Mouse (Mus musculus): ENCODE measurements around the gene Pde3b. TPM values are rescaled to one million over a fixed set of nuclear protein-coding genes. Genes with fewer than 3 reads are reported as not detected.
"Not testable (repeated sequence)": the region's sequence is repeated elsewhere in the genome, so short reads cannot be mapped to it uniquely, and the experiment has no call there.

The Pde3b gene
- total RNA-seq (2021): 10 to 100 TPM in 1 of 2 experiments, 1 to 10 TPM in 1; 8.4 to 12.5 TPM

DNA sequence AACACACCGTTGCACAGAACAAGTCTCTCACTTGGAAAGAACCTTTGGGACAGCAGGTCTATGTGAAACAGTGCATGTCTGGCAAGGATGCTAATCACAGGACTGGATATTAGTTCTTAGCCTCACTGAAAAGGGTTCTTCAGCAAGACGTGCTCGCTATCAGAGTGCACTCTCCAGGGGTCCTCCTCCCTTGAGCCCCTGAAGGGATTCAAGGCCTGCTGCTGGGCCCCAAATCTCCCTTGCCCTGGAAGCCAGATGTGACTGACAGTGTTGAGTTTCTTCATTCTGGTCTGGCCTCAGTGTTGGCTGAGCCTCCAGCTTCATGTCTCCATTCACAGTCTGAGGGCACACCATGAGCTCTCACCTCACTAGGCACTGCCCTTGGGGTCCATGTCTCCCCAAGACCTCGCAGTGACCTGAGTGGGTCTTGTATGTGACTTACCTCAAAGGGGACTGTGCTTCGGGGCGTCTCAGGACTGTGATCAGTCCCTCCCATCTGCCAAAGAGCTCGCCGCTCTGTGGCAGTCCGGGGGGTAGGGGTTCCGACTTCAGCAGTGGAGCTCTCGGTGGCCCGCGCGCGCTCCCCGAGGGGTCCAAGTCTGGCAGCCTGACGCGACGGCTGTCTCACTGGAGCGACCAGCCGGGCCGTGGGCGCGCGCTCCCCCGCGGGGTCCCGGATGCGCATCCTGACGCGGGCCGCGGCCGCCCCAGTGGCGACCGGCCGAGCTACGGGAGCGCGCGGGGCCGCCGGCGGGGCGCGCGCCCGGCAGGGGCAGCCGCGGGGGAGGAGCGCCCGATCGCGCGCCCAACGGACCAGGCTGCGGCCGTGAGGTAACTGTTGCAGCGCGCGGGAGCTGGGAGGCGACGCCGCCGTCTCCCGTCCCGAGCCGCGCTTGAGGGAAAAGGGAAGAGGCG is at the start of gene Pde3b:
Gene Pde3b, plus strand, starts transcription at position 861 of the 915 bp plus-strand sequence.
- DNase-seq (ENCODE audit: low spot score in 2 of 2): peak; percentile 50 to 65
- intact Hi-C loops (cut with DNase I): loop anchor here (5.0 kb wide), 4 partner anchors 68 to 137 kb away; partner anchors contain the start of gene Psma1

DNA sequence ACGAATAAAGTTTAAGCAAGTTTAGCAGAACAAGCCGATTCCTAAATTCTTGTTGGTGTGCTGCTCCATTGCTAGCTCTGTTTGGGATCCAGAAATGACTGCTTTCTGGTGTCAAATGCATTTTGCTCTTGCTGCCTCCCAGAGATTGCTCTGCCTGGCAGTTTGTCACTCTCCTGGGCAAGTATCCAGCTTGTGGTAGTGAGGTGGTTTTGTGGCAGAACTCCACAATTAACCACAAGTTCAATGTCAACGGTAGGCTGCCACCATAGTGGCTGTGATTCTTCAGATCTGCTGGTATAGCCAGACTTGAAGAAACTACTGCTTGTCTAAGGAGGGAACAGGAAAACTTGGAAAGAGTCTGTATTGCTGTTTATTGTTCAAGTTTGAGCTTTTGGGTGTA is 13.0 kb upstream of the Pde3b start:
- DNase-seq (ENCODE audit: low spot score in 2 of 2): no peak
- intact Hi-C loops (cut with DNase I): no loop called here

DNA sequence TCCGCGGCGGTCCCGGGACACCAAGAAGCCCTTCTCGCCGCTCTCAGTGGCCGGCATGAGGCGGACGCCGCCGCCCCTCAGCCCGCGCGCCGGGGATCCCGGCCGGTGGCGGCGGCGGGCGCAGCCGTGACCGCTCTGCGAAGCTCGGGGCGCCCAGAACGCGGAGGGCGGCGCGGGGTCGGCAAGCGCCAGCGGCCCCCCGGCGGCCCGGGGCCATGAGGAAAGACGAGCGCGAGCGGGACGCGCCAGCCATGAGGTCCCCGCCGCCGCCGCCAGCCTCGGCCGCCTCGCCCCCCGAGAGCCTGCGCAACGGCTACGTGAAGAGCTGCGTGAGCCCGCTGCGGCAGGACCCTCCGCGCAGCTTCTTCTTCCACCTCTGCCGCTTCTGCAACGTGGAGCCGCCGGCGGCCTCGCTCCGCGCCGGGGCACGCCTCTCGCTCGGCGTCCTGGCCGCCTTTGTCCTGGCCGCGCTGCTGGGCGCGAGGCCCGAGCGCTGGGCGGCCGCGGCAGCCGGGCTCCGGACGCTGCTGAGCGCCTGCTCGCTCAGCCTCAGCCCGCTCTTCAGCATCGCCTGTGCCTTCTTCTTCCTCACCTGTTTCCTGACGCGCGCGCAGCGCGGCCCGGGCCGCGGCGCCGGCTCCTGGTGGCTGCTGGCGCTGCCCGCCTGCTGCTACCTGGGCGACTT is 397 bp downstream of the Pde3b start:
- intact Hi-C loops (cut with DNase I): loop anchor here (5.0 kb wide), 3 partner anchors 67 to 138 kb away; partner anchors contain the start of gene Psma1
- peak; percentile 43 to 60 for DNase-seq (ENCODE audit: low spot score in 2 of 2)

DNA sequence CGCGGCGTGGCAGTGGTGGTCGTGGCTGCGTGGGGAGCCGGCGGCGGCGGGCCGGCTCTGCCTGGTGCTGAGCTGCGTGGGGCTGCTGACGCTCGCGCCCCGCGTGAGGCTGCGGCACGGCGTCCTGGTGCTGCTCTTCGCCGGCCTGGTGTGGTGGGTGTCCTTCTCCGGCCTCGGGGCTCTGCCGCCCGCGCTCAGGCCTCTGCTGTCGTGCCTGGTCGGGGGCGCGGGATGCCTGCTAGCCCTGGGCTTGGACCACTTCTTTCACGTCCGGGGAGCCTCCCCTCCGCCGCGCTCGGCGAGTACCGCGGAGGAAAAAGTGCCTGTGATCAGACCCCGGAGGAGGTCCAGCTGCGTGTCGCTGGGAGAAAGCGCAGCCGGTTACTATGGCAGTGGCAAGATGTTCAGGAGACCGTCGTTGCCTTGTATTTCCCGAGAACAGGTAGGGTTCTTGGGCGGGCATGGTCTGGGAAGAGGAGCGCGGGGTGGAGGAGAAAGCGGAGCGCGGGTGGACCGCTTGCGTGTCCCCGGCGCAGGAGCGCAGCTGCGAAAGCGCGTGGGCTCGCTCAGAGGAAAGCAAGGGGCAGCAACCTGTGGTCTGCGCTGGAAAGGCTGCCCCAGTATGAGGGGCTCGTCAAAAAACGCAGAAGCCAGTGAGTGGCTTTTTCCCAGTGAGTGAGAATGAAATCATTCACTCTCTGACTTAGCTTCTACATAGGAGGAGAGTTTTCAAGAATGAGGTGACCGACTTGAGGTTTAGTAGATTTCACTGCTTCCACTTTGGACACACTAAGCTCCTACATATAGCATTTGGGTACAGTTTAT is 1.2 kb downstream of the Pde3b start:
- intact Hi-C loops (cut with DNase I): loop anchor here (5.0 kb wide), 3 partner anchors 66 to 139 kb away; partner anchors contain the start of gene Psma1
- DNase-seq (ENCODE audit: low spot score in 2 of 2): peak; percentile 57 to 63

DNA sequence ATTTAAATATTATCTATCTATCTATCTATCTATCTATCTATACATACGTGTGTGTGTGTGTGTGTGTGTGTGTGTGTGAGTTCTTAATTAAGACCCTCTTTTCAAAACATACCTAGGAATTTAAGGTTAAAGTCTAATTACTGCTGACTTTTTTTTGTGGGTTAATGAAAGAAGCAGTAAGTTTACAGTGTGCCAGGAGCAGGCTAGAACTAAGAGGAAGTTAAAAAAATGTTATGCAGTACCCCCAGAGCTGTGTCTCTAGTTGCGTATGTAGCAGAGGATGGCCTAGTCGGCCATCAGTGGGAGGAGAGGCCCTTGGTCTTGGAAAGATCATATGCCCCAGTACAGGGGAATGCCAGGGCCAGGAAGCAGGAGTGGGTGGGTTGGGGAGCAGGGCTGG is 4.2 kb downstream of the Pde3b start:
- intact Hi-C loops (cut with DNase I): loop anchor here (5.0 kb wide), 3 partner anchors 63 to 142 kb away; partner anchors contain the start of gene Psma1
- not testable (repeated sequence) for DNase-seq (ENCODE audit: low spot score in 2 of 2)

DNA sequence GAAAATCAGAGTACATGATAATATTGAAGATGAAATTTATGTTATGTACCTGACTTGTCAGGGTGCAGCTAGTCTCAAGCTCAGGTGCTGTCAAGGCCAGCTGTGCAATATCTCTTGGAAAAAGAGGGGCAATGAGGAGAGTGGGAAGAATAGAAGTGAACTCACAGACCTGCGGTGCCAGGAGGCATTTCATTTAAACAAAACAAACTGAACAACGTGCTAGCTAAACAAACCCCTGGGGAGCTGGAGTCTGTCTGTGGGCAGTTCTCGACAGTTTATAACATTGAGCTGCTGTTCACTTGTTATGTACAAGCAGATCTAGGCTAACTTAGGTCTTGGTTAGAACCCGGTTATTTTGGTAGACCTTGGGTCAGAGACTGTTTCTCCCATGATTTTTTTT is 5.8 kb downstream of the Pde3b start:
- DNase-seq (ENCODE audit: low spot score in 2 of 2): no peak
- intact Hi-C loops (cut with DNase I): no loop called here

DNA sequence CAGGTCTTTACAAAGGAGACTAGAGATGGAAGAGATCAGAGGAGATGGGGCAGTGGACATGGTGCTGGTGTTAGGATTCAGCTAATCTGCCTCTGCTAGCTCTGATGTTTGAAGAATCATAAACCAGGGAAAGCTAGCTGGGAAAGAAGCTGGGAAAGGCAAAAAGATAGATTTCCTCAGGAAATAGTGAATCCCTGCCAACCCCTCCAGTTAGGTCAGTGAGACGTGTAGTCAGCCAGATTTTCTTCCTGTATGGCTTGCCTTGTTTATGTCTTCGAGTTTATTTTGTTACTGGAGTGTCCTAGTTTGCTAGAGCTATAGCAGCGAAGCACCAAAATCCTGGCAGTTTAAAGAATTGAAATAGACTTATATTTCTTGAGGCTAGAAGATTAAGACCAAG is 7.1 kb downstream of the Pde3b start:
- intact Hi-C loops (cut with DNase I): no loop called here

DNA sequence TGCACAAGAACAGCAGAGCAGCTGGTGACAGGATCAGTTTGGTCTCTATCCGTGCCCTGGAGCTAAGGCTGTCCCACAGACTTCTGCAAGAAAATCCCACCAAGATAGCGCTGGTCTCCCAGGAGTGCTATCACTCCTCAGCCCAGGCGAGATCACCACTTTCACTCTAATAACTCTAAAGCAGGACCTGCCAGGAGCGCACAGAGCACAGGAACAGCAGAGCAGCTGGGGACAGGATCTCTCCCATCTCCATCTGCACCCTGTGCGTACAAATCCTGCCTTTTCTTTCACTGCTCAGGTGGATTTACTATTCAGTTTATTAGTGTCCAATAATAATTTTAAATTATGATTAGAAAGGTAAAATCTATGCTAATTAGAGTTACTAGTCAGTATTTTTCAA is 14.7 kb downstream of the Pde3b start:
- intact Hi-C loops (cut with DNase I): no loop called here
- no peak for DNase-seq (ENCODE audit: low spot score in 2 of 2)

More for the DNA sequence above, 7.1 kb downstream of the Pde3b start:
- no peak for DNase-seq (ENCODE audit: low spot score in 2 of 2)

DNA sequence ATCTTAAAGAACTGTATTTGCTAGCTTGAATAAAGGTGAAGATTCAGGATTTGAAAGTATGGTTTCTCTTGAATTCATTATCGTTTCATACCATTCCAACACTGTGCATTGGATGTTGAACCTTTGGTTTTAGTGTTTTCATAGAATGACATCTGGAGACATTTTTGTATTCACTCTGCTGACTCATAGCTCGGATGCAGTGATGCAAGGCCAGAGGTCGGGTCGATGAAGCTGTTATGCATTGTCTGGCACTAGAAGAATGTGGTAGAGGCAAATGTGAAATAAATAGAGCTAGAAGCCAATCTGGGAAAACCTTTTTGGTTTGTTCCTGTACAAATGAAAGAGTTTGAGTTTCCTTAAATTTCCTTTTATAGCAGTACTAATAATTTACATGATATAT is 16.9 kb downstream of the Pde3b start:
- intact Hi-C loops (cut with DNase I): no loop called here
- no peak for DNase-seq (ENCODE audit: low spot score in 2 of 2)

DNA sequence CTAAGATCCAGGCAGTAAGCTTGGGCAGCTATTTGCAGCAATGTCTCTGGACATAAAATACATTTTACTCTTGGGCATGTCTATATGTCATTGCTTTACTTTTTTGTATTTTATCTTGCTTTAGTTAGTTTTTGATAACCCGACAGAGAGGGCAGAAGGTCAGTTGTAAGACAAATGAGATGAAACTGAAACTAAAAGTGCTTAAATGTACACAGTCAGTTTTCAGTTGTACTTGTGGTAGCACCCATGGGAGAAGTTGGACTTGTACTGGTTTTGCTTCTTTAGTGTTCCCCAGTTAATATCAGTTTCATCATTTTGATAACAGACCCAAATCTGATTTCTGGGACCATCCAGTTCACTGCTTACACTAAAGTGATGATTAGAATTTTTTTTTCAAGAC is 24.6 kb downstream of the Pde3b start:
- no peak for DNase-seq (ENCODE audit: low spot score in 2 of 2)
- intact Hi-C loops (cut with DNase I): no loop called here

DNA sequence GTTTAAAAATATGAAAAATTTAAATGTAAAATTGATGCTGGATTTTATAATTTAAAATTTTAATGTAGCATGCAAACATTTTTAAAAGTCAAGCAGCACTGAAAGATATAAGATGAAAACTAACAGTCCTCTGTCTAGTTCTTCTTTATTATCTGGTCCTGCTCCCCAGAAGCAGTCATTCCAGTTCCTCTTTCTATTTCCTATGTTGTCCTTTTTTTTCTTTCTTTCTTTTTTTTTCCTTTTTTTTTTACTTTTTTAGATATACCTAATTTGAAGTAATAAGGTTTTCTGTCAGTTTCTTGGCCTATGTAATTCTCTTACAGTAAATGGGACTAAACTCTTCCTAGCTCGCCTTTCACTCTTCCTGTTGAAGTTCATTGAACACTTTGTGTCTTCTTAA is 25.4 kb downstream of the Pde3b start:
- DNase-seq (ENCODE audit: low spot score in 2 of 2): no peak
- intact Hi-C loops (cut with DNase I): no loop called here

DNA sequence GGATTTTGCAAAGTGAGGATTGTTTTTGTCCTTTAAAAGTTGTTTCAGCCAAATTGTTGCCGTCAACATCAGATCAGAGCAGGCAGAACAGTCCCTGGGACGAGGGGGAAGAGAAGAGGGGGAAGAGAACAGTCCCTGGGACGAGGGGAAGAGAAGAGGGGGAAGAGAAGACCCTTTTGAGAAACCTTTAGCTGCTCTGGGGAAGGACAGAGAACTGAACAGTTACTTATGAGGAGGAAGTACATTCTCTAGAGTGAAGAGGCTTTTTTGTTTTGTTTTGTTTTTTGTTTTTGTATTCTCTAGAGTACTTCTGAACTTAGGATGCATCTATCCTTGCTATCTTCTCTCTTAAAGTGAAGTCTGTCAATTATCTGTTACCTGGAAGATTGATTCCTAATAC is 37.8 kb downstream of the Pde3b start:
- intact Hi-C loops (cut with DNase I): no loop called here
- no peak for DNase-seq (ENCODE audit: low spot score in 2 of 2)

DNA sequence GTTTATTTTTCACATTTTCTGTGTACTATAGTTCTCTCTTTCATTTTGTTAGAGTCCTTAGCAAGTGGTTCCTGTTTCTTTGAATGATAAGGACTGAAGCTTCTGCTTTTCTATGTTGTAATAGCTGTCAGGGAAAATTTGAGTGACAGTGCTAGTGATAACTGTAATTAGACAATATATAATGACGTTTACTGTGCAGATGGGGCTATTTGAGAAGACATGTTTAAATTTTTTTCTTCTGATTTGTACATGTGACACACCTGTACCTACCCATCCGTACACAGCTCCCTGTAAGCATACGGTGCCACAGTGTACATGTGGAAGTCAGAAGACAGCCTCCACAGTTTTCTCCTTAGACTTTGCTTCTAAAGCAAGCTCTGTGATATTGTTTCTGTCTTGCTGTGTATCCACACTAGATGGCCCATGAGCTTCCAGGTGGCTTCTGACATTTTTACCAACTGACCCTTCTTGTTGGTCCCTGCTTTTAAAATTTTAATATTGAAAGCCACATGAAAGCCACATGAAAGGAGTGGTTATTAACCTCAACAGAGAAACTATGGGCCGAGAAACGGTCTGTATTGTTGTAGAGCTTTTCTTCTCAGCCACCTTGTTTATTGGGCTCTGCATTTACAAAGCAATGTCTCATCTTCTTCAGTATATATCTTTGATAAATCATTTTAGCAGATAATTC is 38.4 kb downstream of the Pde3b start:
- DNase-seq (ENCODE audit: low spot score in 2 of 2): no peak
- intact Hi-C loops (cut with DNase I): no loop called here

DNA sequence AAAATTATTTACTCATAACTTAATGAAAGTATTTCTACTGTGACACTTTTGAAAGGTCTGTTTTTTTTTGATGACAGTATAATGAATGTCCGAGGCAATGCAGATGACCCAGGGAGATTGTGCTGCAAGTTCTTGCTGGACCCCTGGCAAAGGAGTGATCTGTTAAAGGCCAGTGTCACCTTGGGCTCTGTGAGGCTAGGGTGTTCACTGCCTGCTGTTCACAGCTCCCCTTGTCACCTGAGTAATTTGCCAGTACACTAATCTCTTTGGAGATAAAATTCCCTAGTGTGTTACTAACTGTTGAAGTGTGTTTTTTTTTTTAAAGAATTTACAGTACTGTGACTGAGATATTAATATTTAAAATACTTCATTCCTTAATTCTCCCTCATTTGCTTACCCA is 39.8 kb downstream of the Pde3b start:
- no peak for DNase-seq (ENCODE audit: low spot score in 2 of 2)
- intact Hi-C loops (cut with DNase I): no loop called here

DNA sequence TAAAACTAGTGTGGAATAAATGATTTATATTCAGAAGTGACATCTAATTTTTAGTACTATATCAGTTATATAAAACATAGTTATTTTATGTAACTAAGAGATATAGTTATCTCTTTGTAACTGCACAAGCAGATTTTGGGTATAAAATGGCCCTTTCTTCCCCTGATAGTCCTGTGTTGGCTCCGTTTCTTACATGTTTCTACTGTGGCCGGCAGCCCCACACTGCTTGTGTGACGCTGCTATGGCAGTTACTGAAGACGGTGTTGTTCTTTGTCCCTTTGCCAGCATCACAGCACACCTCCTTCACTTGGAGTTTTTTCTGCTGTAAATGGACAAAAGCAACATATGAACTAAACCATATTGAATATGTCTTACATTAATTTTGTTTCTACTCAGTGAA is 41.8 kb downstream of the Pde3b start:
- DNase-seq (ENCODE audit: low spot score in 2 of 2): peak in 1 of 2 experiments; percentile 11
- intact Hi-C loops (cut with DNase I): no loop called here

DNA sequence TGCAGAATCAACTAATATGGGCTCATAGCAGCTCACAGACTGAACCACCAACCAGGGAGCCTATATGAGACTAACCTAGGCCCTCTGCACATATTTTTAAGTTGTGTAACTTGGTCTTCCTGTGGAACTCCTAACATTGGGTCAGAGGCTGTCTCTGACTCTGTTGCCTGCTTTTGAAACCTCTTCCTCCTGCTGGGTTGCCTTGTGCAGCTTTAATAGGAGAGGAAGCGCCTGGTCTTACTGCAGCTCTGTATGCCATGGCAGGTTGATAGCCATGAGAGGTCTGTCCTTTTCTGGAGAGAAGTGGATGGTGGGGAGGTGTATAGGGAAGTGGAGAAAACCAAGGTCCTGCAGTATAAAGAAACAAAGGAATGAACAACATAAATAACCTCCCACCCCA is 44.8 kb downstream of the Pde3b start:
- intact Hi-C loops (cut with DNase I): no loop called here
- no peak for DNase-seq (ENCODE audit: low spot score in 2 of 2)

DNA sequence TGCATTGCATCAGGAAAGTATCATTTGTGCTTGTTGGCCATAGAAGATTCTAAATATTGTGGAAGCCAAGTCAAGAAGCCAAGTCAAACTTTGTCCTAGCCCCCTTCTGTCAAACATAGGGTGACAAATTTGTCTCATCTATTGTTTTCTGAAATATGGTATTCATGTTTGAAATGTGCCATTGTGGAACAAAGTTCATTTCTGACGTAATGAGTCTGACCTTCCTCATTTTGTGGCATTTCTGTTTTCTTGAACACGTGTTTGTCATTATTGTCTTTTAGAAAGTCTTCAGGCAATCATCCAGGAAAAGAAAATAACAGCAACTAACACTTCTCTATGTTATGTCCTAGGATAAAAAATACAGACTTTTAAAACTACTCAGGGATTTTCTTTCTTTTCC is 46.6 kb downstream of the Pde3b start:
- DNase-seq (ENCODE audit: low spot score in 2 of 2): no peak
- intact Hi-C loops (cut with DNase I): no loop called here

DNA sequence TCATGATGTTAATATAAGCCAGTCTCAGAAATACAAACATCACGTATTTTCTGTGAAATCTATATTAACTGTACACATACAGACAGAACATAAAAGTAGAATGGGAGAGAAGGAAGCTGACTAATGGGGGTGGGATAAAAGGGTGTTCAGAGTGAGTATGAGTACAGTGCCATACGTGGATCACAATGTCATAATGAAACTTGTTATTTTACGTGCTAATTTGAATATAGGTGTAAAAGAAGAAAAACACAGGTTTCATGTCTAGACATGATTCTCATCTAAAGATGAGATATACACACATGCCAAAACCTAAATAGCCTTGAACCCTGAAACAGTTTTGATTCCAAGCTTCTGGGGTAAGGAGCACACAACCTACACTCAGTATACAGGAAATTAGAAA is 51.3 kb downstream of the Pde3b start:
- intact Hi-C loops (cut with DNase I): no loop called here
- DNase-seq (ENCODE audit: low spot score in 2 of 2): no peak

DNA sequence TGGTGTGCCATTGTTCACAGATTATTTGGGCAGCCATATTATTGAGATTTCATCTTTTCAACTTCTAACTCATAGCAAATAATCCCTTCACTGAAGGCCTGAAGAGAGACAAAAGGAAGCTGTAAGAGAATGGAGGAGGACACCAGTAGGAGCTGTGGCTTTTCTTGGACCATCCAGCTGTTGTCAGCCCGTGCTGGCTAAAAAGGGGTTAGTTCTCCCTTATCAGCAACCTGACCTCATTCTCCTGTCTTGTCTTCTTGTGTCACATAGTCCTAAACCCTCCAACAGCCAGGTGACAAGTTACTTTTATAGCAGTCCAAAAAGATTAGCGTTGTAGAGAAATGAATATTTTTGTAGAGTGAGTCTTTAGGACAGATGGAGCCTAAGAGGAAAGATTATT is 57.4 kb downstream of the Pde3b start:
- DNase-seq (ENCODE audit: low spot score in 2 of 2): no peak
- intact Hi-C loops (cut with DNase I): no loop called here

Measured in left cerebral cortex, postnatal 25 days (tissue).